Mouse (Mus musculus): ENCODE measurements around the gene Gm45713. TPM values are rescaled to one million over a fixed set of nuclear protein-coding genes. Genes with fewer than 3 reads are reported as not detected.
"Not testable (repeated sequence)": the region's sequence is repeated elsewhere in the genome, so short reads cannot be mapped to it uniquely, and the experiment has no call there.

Gm45713 gene
- polyA plus RNA-seq, 1 experiment from 2014 or later: 0.13 TPM

GRCm38 (mm10) chr7:45173772-45174171 lies 37.7 kb upstream of the Gm45713 start:
- peaks cover 92% of the 10 kb centered on the region for H3K27me3 ChIP-seq
- H3K4me3 ChIP-seq; H3K9me3 ChIP-seq (replicated peaks); ATAC-seq; H3K4me2 ChIP-seq; H3K9ac ChIP-seq; H3K27ac ChIP-seq; H3K36me3 ChIP-seq (ENCODE audit: poor library complexity, severe bottlenecking): not testable (repeated sequence)
- peaks cover 15% of the 10 kb centered on the region for H3K4me1 ChIP-seq
- WGBS: 69% methylated on average over 1 of the region's 1 CpGs

GRCm38 (mm10) chr7:45172974-45173373 lies 36.9 kb upstream of the Gm45713 start:
- Histone ChIP-seq H3K4me3 (no peak overlapping the region), H3K27ac (no peak overlapping the region), H3K4me2 (no peak overlapping the region), H3K9ac (no peak overlapping the region), H3K27me3 (peaks cover 92% of the 10 kb centered on the region), H3K4me1 (peaks cover 23% of the 10 kb centered on the region), H3K36me3 (ENCODE audit: poor library complexity, severe bottlenecking) (no peaks in the 10 kb centered on the region), H3K9me3 (replicated peaks) (no peaks in the 10 kb centered on the region; the same call in 1 of the 2 replicates)
- WGBS: 55% methylated on average over 7 of the region's 7 CpGs
- no peak for ATAC-seq

GRCm38 (mm10) chr7:45169495-45169894 lies 33.5 kb upstream of the Gm45713 start:
- Histone ChIP-seq H3K4me3 (no peak overlapping the region), H3K27ac (no peak overlapping the region), H3K4me1 (peaks cover 22% of the 10 kb centered on the region), H3K9me3 (replicated peaks) (no peaks in the 10 kb centered on the region; the same call in 1 of the 2 replicates), H3K27me3 (peaks cover 92% of the 10 kb centered on the region), H3K4me2 (no peak overlapping the region), H3K9ac (no peak overlapping the region), H3K36me3 (ENCODE audit: poor library complexity, severe bottlenecking) (no peaks in the 10 kb centered on the region)
- ATAC-seq: no peak
- 95% methylated on average over 3 of the region's 3 CpGs for WGBS

- Histone ChIP-seq H3K4me2 (peak overlapping the region; percentile 38), H3K27me3 (peaks cover 93% of the 10 kb centered on the region), H3K4me3 (peak overlapping the region; percentile 16; the same call in 1 of the 2 replicates), H3K27ac (no peak overlapping the region), H3K9me3 (replicated peaks) (no peaks in the 10 kb centered on the region; the same call in 1 of the 2 replicates), H3K36me3 (ENCODE audit: poor library complexity, severe bottlenecking) (no peaks in the 10 kb centered on the region), H3K9ac (peak overlapping the region; percentile 26; the same call in 1 of the 2 replicates), H3K4me1 (peaks cover 26% of the 10 kb centered on the region)
- WGBS: 3% methylated on average over 23 of the region's 24 CpGs
- ATAC-seq: no peak
Observed at GRCm38 (mm10) chr7:45168656-45169055, 32.6 kb upstream of the Gm45713 start.

- no peaks in the 10 kb centered on the region for H3K36me3 ChIP-seq (ENCODE audit: poor library complexity, severe bottlenecking)
- no peak for ATAC-seq
- WGBS: 2% methylated on average over 19 of the region's 19 CpGs
- H3K4me2 ChIP-seq: peak overlapping the region; percentile 38
- H3K4me3 ChIP-seq: peak overlapping the region; percentile 16
- H3K27me3 ChIP-seq: peaks cover 96% of the 10 kb centered on the region
- peak overlapping the region; percentile 37 for H3K27ac ChIP-seq
- H3K4me1 ChIP-seq: peaks cover 29% of the 10 kb centered on the region
- peak overlapping the region; percentile 51 for H3K9ac ChIP-seq
- H3K9me3 ChIP-seq (replicated peaks): no peaks in the 10 kb centered on the region; the same call in 1 of the 2 replicates
Observed at GRCm38 (mm10) chr7:45167761-45168445, 31.9 kb upstream of the Gm45713 start.

GRCm38 (mm10) chr7:45166950-45167401 lies 30.9 kb upstream of the Gm45713 start:
- Histone ChIP-seq H3K9me3 (replicated peaks) (no peaks in the 10 kb centered on the region; the same call in 1 of the 2 replicates), H3K27ac (peak overlapping the region; percentile 37), H3K27me3 (peaks cover 94% of the 10 kb centered on the region), H3K9ac (no peak overlapping the region), H3K4me3 (peak overlapping the region; percentile 16), H3K4me2 (peak overlapping the region; percentile 38), H3K4me1 (peaks cover 36% of the 10 kb centered on the region), H3K36me3 (ENCODE audit: poor library complexity, severe bottlenecking) (no peaks in the 10 kb centered on the region)
- ATAC-seq: no peak
- WGBS: 15% methylated on average over 10 of the region's 10 CpGs

- WGBS: 42% methylated on average over 11 of the region's 11 CpGs
Observed at GRCm38 (mm10) chr7:45165701-45166100, 29.7 kb upstream of the Gm45713 start.

GRCm38 (mm10) chr7:45164833-45165232 lies 28.8 kb upstream of the Gm45713 start:
- peaks cover 5% of the 10 kb centered on the region; the same call in 1 of the 2 replicates for H3K36me3 ChIP-seq (ENCODE audit: poor library complexity, severe bottlenecking)
- 63% methylated on average over 5 of the region's 5 CpGs for WGBS
- ATAC-seq: no peak

More at GRCm38 (mm10) chr7:45165701-45166100, 29.7 kb upstream of the Gm45713 start:
- peak overlapping the region; percentile 65 for H3K4me2 ChIP-seq
- peaks cover 36% of the 10 kb centered on the region for H3K4me1 ChIP-seq
- no peak overlapping the region for H3K9ac ChIP-seq
- H3K36me3 ChIP-seq (ENCODE audit: poor library complexity, severe bottlenecking): no peaks in the 10 kb centered on the region
- H3K27ac ChIP-seq: no peak overlapping the region
- peaks cover 84% of the 10 kb centered on the region for H3K27me3 ChIP-seq
- no peaks in the 10 kb centered on the region; the same call in 1 of the 2 replicates for H3K9me3 ChIP-seq (replicated peaks)
- peak overlapping the region; percentile 50 for H3K4me3 ChIP-seq
- no peak for ATAC-seq

GRCm38 (mm10) chr7:45163735-45164490 lies 27.9 kb upstream of the Gm45713 start, which contains the start of gene Slc17a7:
TSS of gene Slc17a7 (plus strand) at chr7:45163949.
- peak within 1 kb of the TSS; percentile 65 for H3K4me2 ChIP-seq
- H3K27me3 ChIP-seq: peaks cover 67% of the 10 kb centered on the region
- H3K9ac ChIP-seq: peak within 1 kb of the TSS; percentile 68
- ATAC-seq: no peak
- H3K4me3 ChIP-seq: peak within 1 kb of the TSS; percentile 50
- H3K36me3 ChIP-seq (ENCODE audit: poor library complexity, severe bottlenecking): peaks cover 13% of the 10 kb centered on the region
- no peaks in the 10 kb centered on the region for H3K9me3 ChIP-seq (replicated peaks)
- peak within 1 kb of the TSS; percentile 25; the same call in 1 of the 2 replicates for H3K27ac ChIP-seq
- WGBS: 1% methylated on average over 39 of the region's 41 CpGs
- peaks cover 35% of the 10 kb centered on the region for H3K4me1 ChIP-seq

More at GRCm38 (mm10) chr7:45164833-45165232, 28.8 kb upstream of the Gm45713 start:
- Histone ChIP-seq H3K9ac (peak overlapping the region; percentile 68; the same call in 1 of the 2 replicates), H3K9me3 (replicated peaks) (no peaks in the 10 kb centered on the region; the same call in 1 of the 2 replicates), H3K4me2 (peak overlapping the region; percentile 65), H3K4me1 (peaks cover 36% of the 10 kb centered on the region), H3K27me3 (peaks cover 76% of the 10 kb centered on the region), H3K27ac (no peak overlapping the region), H3K4me3 (peak overlapping the region; percentile 50)

GRCm38 (mm10) chr7:45162996-45163615 lies 27.1 kb upstream of the Gm45713 start:
- WGBS: 75% methylated on average over 9 of the region's 9 CpGs
- no peak overlapping the region for H3K9ac ChIP-seq

GRCm38 (mm10) chr7:45162551-45162950 lies 26.5 kb upstream of the Gm45713 start:
- Histone ChIP-seq H3K9ac (peak overlapping the region; percentile 34), H3K4me2 (peak overlapping the region; percentile 64), H3K27me3 (peaks cover 53% of the 10 kb centered on the region), H3K27ac (peak overlapping the region; percentile 14; the same call in 1 of the 2 replicates), H3K36me3 (ENCODE audit: poor library complexity, severe bottlenecking) (peaks cover 27% of the 10 kb centered on the region), H3K9me3 (replicated peaks) (no peaks in the 10 kb centered on the region), H3K4me1 (peaks cover 22% of the 10 kb centered on the region), H3K4me3 (peak overlapping the region; percentile 35)
- ATAC-seq: peak; percentile 13; the same call in 1 of the 2 replicates
- 29% methylated on average over 6 of the region's 6 CpGs for WGBS

More at GRCm38 (mm10) chr7:45162996-45163615, 27.1 kb upstream of the Gm45713 start:
- no peak for ATAC-seq
- H3K4me3 ChIP-seq: peak overlapping the region; percentile 50; the same call in 1 of the 2 replicates
- no peak overlapping the region for H3K27ac ChIP-seq
- H3K9me3 ChIP-seq (replicated peaks): no peaks in the 10 kb centered on the region
- H3K4me1 ChIP-seq: peaks cover 27% of the 10 kb centered on the region
- peak overlapping the region; percentile 65; the same call in 1 of the 2 replicates for H3K4me2 ChIP-seq
- peaks cover 21% of the 10 kb centered on the region for H3K36me3 ChIP-seq (ENCODE audit: poor library complexity, severe bottlenecking)
- H3K27me3 ChIP-seq: peaks cover 59% of the 10 kb centered on the region

Measured in forebrain, embryonic 13.5 days (tissue).